Mouse (Mus musculus) heart, embryonic 11.5 days (tissue): ENCODE results near the gene Adcy9. TPM values are rescaled to one million over a fixed set of nuclear protein-coding genes. Genes with fewer than 3 reads are reported as not detected.
A peak's percentile ranks its signal among the peaks of the same experiment; 100 is the strongest.

Experiments
- ATAC-seq: fragments of 200-750 bp; cut with Nextera tagmentation; replicated peaks from 2 replicates; pipeline ENCODE4 v1.8.0; 2017; ENCODE audit warnings: moderate library complexity; ENCODE audit not compliant: insufficient number of reproducible peaks, low FRiP score, low TSS enrichment
- H3K27ac ChIP-seq: fragments of 300-500 bp; sonication (generic); 2 replicates; pipeline ENCODE4 v1.5.1; 2014; ENCODE audit warnings: mild to moderate bottlenecking, low read depth, low read length
- H3K27me3 ChIP-seq: fragments of 300-500 bp; sonication (generic); 2 replicates; pipeline ENCODE4 v1.6.1; 2014; ENCODE audit warnings: mild to moderate bottlenecking, low read length, mixed read lengths; ENCODE audit not compliant: control insufficient read depth, insufficient read depth
- H3K36me3 ChIP-seq: fragments of 300-500 bp; sonication (generic); 2 replicates; pipeline ENCODE4 v1.6.1; 2014; ENCODE audit warnings: mild to moderate bottlenecking, low read length, moderate library complexity, mixed read lengths; ENCODE audit not compliant: control insufficient read depth, insufficient read depth
- H3K4me1 ChIP-seq: fragments of 300-500 bp; sonication (generic); 2 replicates; pipeline ENCODE4 v1.6.1; 2014; ENCODE audit warnings: low read length; ENCODE audit not compliant: control insufficient read depth, insufficient read depth
- H3K4me2 ChIP-seq: fragments of 300-500 bp; sonication (generic); 2 replicates; pipeline ENCODE4 v1.6.1; 2014; ENCODE audit warnings: mild to moderate bottlenecking, moderate library complexity
- H3K4me3 ChIP-seq: fragments of 300-500 bp; sonication (generic); 2 replicates; pipeline ENCODE4 v1.5.1; 2014; ENCODE audit warnings: low read depth, low read length
- H3K9ac ChIP-seq: fragments of 300-500 bp; sonication (generic); 2 replicates; pipeline ENCODE4 v1.6.1; 2014; ENCODE audit warnings: mild to moderate bottlenecking, low read depth, low read length, moderate library complexity
- H3K9me3 ChIP-seq: fragments of 300-500 bp; sonication (generic); replicated peaks from 2 replicates; pipeline ENCODE4 v1.6.1; 2016; ENCODE audit warnings: low read length; ENCODE audit not compliant: control insufficient read depth
- WGBS: fragments of 180-500 bp; shearing (Covaris S2); extraction: QIAGEN DNeasy Blood & Tissue Kit; methylation state at CpG from one replicate; pipeline ENCODE4 v1.1.7; 2014; ENCODE audit not compliant: insufficient replicate concordance; 5-methylcytosine and 5-hydroxymethylcytosine counted together
- polyA plus RNA-seq: library from polyadenylated mRNA; unstranded; fragments of >200 nt; fragmentation: Nextera tagmentation; extraction: Ambion mirVana; gene quantifications from 2 replicates; pipeline ENCODE4 v1.2.1, GENCODE M21; 2014

The Adcy9 gene
- 0.99 and 1.2 TPM in 2 replicates for polyA plus RNA-seq

GRCm38 (mm10) chr16:4420298-4421054 lies at the start of gene Adcy9:
Adcy9 (minus strand) TSS chr16:4420498.
- Histone ChIP-seq H3K9ac (peak within 1 kb of the TSS; percentile 77), H3K27ac (no peak within 1 kb of the TSS; the same call in 1 of the 2 replicates), H3K27me3 (peaks cover 40% of the 10 kb centered on the region), H3K4me2 (peak within 1 kb of the TSS; percentile 100), H3K4me3 (peak within 1 kb of the TSS; percentile 74), H3K36me3 (no peaks in the 10 kb centered on the region), H3K9me3 (no peaks in the 10 kb centered on the region), H3K4me1 (no peaks in the 10 kb centered on the region; the same call in 1 of the 2 replicates)
- WGBS: under 1% methylated on average over 51 of the region's 64 CpGs
- ATAC-seq: peak; percentile 94

GRCm38 (mm10) chr16:4469599-4470352 lies 49.5 kb upstream of the Adcy9 start:
- no peak overlapping the region for H3K4me2 ChIP-seq
- no peak for ATAC-seq
- H3K27ac ChIP-seq: no peak overlapping the region
- 0 out of 2 replicates have a peak, but pooled peaks cover 3% of the 10 kb centered on the region for H3K4me1 ChIP-seq
- H3K4me3 ChIP-seq: no peak overlapping the region
- H3K27me3 ChIP-seq: no peaks in the 10 kb centered on the region
- no peaks in the 10 kb centered on the region for H3K36me3 ChIP-seq
- H3K9ac ChIP-seq: no peak overlapping the region
- WGBS: 51% methylated on average over 10 of the region's 10 CpGs
- H3K9me3 ChIP-seq: no peaks in the 10 kb centered on the region

- Histone ChIP-seq H3K27ac (no peak overlapping the region), H3K27me3 (no peaks in the 10 kb centered on the region), H3K9ac (no peak overlapping the region), H3K9me3 (no peaks in the 10 kb centered on the region), H3K4me1 (no peaks in the 10 kb centered on the region), H3K4me3 (no peak overlapping the region), H3K4me2 (no peak overlapping the region), H3K36me3 (no peaks in the 10 kb centered on the region)
- WGBS: 72% methylated on average over 9 of the region's 9 CpGs
- ATAC-seq: no peak
These were observed 44.3 kb upstream of the Adcy9 start for GRCm38 (mm10) chr16:4464529-4465089.

- WGBS: 75% methylated on average over 3 of the region's 3 CpGs
- Histone ChIP-seq H3K36me3 (no peaks in the 10 kb centered on the region), H3K9me3 (no peaks in the 10 kb centered on the region)
These were observed 37.6 kb upstream of the Adcy9 start for GRCm38 (mm10) chr16:4457927-4458326.

GRCm38 (mm10) chr16:4456391-4456790 lies 36.1 kb upstream of the Adcy9 start:
- no peak for ATAC-seq
- 78% methylated on average over 5 of the region's 5 CpGs for WGBS
- Histone ChIP-seq H3K27ac (no peak overlapping the region), H3K9ac (no peak overlapping the region), H3K4me3 (no peak overlapping the region), H3K9me3 (no peaks in the 10 kb centered on the region), H3K36me3 (no peaks in the 10 kb centered on the region), H3K27me3 (no peaks in the 10 kb centered on the region), H3K4me2 (no peak overlapping the region), H3K4me1 (no peaks in the 10 kb centered on the region)

More at GRCm38 (mm10) chr16:4457927-4458326, 37.6 kb upstream of the Adcy9 start:
- no peak overlapping the region for H3K27ac ChIP-seq
- H3K4me1 ChIP-seq: no peaks in the 10 kb centered on the region
- H3K4me3 ChIP-seq: no peak overlapping the region
- no peak overlapping the region for H3K9ac ChIP-seq
- no peaks in the 10 kb centered on the region for H3K27me3 ChIP-seq
- H3K4me2 ChIP-seq: no peak overlapping the region
- no peak for ATAC-seq

GRCm38 (mm10) chr16:4455693-4456092 lies 35.4 kb upstream of the Adcy9 start:
- no peak for ATAC-seq
- WGBS: 81% methylated on average over 4 of the region's 4 CpGs
- no peak overlapping the region for H3K4me2 ChIP-seq
- no peak overlapping the region for H3K27ac ChIP-seq
- H3K9me3 ChIP-seq: no peaks in the 10 kb centered on the region
- no peaks in the 10 kb centered on the region for H3K27me3 ChIP-seq
- H3K4me1 ChIP-seq: no peaks in the 10 kb centered on the region
- no peaks in the 10 kb centered on the region for H3K36me3 ChIP-seq
- no peak overlapping the region for H3K4me3 ChIP-seq
- no peak overlapping the region for H3K9ac ChIP-seq

GRCm38 (mm10) chr16:4454563-4454962 lies 34.3 kb upstream of the Adcy9 start:
- Histone ChIP-seq H3K27me3 (no peaks in the 10 kb centered on the region), H3K9me3 (no peaks in the 10 kb centered on the region), H3K27ac (no peak overlapping the region), H3K4me2 (no peak overlapping the region), H3K4me3 (no peak overlapping the region), H3K9ac (no peak overlapping the region), H3K4me1 (no peaks in the 10 kb centered on the region), H3K36me3 (no peaks in the 10 kb centered on the region)
- no peak for ATAC-seq
- WGBS: 81% methylated on average over 7 of the region's 7 CpGs

GRCm38 (mm10) chr16:4449418-4449817 lies 29.1 kb upstream of the Adcy9 start:
- Histone ChIP-seq H3K4me3 (no peak overlapping the region), H3K27ac (no peak overlapping the region)

More at GRCm38 (mm10) chr16:4449418-4449817, 29.1 kb upstream of the Adcy9 start:
- H3K27me3 ChIP-seq: no peaks in the 10 kb centered on the region
- ATAC-seq: no peak
- H3K36me3 ChIP-seq: no peaks in the 10 kb centered on the region
- no peak overlapping the region for H3K4me2 ChIP-seq
- H3K9me3 ChIP-seq: no peaks in the 10 kb centered on the region
- 88% methylated on average over 6 of the region's 6 CpGs for WGBS
- H3K4me1 ChIP-seq: no peaks in the 10 kb centered on the region
- no peak overlapping the region for H3K9ac ChIP-seq
